Mouse (Mus musculus): ENCODE results near the gene Gm6268. TPM values are rescaled to one million over a fixed set of nuclear protein-coding genes. Genes with fewer than 3 reads are reported as not detected.

Gene Gm6268
- not detected in 2 replicates for polyA plus RNA-seq (2012; rRNA removed)

DNA sequence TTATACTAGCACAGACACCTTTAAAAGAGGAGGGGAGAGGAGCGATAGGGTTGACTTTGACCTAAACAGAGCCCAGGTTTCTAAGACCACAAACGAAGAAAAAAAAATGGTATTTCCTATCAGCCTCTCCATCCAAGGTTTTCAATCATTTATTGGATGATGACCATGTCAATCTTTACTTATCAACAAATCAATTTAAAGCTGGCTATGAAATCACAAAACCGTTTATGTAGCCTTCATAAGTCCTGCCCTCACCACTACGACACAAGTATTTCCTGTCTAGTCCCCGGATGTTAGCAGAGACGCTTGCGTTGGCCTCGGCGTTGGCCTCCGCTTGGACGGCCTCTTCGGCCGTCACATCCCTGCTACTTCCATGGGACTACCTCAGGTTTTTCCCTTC is at the start of gene Gm6268:
Gene Gm6268 (plus strand): TSS at position 301 of the 400 bp plus-strand sequence.
- no peak for DNase-seq (ENCODE audit: extremely low spot score in 1 of 2, low spot score in 1 of 2)

DNA sequence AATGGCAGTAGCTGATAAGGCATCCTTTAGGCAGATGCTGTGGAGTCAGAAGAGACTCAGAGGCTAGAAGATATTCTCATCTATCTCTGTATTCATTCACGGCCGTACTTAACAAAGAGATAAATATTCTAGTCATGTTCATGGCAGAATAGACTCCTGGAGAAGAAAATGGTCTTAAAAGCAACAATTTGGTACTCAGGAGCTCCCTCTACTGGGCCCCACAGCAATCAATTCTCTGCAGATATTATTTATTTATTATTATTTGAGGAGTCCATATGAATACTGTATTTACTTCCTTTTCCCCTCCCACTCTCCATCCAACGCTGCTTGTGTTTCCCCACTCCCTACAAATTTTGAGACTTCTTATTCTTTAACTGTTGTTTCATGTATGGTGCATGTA is 48.6 kb upstream of the Gm6268 start:
- peak in 1 of 2 experiments; percentile 47 for DNase-seq (ENCODE audit: extremely low spot score in 1 of 2, low spot score in 1 of 2)

DNA sequence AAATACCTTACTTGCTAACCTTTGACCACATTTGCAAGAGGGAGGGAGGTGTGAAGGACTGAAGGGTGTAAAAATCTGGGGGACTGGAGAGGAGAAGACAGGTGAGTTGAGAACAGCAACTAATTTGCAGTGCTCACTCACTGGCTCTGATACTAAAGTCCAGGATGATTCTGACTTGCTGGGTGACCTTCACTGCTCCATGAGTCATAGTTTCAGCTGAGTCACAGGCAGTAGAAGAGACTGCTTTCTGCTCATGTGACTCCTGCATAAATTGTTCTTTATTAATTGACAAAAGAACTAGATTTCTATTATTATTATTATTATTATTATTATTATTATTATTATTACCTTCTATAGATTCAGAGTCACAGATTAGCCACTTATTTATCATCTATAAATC is 15.7 kb upstream of the Gm6268 start:
- DNase-seq (ENCODE audit: extremely low spot score in 1 of 2, low spot score in 1 of 2), result no peak

DNA sequence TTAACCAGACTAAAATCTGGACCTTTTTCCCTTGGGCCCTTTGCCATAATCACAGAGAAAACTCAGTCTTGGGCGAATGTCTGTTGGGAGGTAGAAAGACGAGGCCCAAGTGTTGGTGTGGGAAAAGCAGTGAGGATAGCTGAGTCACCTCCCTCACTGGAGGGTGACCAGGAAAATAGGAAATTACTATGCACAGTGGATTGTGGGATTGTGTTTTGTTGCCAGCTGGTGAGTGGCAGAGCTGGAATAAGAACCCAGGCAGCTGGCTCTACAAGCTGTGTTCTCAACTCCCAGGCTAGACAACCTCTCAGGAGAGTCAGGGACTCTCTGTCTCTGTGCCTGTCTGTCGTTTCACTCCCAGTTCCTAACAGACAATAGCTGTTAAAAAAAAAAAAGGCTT is 11.1 kb upstream of the Gm6268 start:
- DNase-seq (ENCODE audit: extremely low spot score in 1 of 2, low spot score in 1 of 2), result peak; percentile 35 to 72

DNA sequence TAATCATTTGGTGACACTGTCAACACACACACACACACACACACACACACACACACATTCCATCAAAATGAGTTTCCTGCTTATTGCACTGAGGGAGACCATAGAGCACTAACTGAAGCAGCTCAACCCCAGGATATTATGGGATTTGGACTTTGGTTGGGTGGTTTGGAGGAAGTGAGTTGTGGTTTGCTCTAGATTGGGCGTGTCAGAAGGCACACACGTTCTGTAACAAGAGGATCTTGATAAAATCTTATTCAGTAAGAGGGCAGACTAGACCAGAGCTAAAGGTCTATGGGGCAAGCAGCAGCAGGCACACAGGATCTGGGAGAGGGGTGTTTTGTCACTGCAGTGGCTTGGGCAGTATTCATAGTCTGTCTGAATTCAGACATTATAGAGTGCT is 10.6 kb upstream of the Gm6268 start:
- no peak for DNase-seq (ENCODE audit: extremely low spot score in 1 of 2, low spot score in 1 of 2)

DNA sequence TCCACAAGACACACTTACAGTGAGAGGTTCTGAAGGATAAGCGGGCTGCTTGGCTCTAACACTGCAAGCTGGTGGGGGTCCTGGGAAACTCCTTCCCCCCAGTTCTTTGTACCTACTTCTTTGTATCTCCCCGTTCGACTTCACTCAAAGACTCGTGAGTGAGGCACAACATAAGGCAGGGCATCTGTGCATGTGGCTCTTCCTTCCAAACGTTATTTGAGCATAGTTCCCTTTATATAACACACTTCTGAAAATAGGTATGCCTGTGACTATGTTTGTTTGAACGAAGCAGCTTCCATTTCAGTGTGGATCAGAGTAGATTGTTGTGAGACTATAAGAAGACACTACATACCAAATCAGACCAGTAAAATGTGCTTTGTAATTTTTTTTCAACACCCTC is 8.4 kb upstream of the Gm6268 start:
- DNase-seq (ENCODE audit: extremely low spot score in 1 of 2, low spot score in 1 of 2), result peak in 1 of 2 experiments; percentile 24

DNA sequence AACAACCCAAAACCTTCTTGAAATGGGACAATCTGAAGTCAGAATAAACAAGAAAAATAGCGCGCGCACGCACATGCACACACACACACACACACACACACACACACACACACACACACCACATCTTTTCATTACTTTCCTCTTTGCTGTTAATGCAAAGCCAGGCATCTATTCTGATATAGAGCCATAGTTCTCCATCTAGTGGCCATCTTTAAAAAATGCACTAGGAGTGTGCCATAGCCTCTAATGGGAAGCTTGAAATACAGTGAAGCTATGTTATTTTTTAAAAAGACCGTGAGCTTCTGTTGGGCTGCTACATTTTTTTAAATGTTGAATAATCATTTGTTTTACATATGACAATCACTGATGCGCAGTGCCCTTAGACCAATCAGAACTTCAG is 7.8 kb upstream of the Gm6268 start:
- DNase-seq (ENCODE audit: extremely low spot score in 1 of 2, low spot score in 1 of 2), result peak in 1 of 2 experiments; percentile 40

DNA sequence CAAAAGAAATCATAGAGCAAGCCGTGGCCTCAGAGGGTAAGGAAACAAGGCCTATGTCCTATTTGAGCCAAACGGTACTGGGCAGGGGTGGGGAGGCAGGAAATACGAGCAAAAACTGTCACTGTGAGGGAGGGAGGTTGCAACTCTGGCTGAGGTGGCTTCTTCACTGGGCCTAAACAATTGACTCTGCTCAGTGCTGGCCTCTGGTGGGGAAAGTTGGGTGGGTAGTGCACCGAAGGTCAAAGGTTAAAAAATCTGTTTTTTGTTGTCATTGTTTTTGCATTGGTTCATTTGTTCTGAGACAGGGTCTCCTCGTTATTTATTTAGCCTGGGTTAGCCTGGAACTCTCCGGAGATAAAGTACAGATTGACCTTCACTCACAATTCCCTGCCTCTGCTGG is 1.2 kb downstream of the Gm6268 start:
- DNase-seq (ENCODE audit: extremely low spot score in 1 of 2, low spot score in 1 of 2), result no peak

DNA sequence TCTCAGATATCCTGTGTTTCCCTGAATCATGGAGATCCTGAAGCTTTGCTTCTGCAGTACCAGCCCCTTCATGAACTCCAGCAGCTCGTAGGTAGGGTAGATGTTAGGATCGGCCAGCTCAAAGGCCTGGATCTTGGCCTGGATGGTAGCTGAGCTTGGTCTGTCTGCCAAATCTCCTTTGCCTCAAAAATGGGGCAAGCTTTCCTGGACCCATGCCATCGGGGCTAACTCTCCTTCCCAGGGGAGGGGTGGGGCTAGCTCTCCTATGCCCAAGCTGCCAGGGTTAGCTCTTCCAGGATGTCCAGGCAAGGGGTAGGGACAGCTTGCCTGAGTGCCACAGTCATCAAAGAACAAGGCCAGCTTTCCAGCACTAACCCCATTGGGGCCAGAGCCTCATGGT is 18.1 kb downstream of the Gm6268 start:
- peak in 1 of 2 experiments; percentile 9 for DNase-seq (ENCODE audit: extremely low spot score in 1 of 2, low spot score in 1 of 2)

DNA sequence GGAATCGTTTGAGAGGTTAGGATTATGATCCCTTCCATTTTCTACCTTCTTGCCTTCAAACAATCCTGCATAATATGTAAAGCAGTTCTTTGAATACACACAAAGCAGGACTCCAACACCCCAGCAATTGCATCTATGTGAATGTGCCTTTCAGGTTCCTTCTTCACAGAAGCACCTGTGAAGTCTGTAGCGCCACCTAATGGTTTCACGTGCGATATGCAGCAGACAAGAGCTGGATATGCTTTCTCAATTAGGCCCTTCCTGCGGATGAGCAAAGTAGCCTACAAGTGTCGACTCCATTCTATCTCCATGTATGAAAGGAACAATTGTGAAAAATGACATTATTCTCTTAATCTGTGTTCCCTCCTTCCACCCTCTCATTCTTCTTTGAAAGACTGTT is 33.9 kb downstream of the Gm6268 start:
- DNase-seq (ENCODE audit: extremely low spot score in 1 of 2, low spot score in 1 of 2), result peak in 1 of 2 experiments; percentile 4

DNA sequence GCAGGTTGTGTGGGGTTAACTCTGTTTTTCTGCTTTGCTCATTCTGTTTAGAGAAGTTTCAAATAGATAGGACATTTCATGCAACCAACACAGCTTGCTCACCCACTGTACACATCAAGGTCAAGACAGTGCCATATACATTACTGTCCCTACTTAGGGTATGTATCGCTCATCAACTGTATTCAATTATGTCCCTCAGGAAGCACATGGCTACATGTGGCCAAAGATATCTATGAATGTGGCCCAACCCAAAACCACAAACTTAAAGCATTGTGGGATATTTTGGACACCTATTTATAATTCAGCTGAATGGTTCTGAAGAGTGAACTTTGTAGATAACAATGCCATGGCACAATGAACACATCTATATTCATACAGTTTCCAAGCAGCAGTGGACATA is 36.9 kb downstream of the Gm6268 start:
- DNase-seq (ENCODE audit: extremely low spot score in 1 of 2, low spot score in 1 of 2), result no peak

Other genes with a start within 250 kb of the Gm6268 start
- 54.9 and 79.3 TPM in 2 replicates for gene Zcchc12, start 205.4 kb upstream of the Gm6268 start, polyA plus RNA-seq (2012; rRNA removed)
- 4.6 TPM in 2 replicates for gene Lonrf3, start 72.9 kb upstream of the Gm6268 start, polyA plus RNA-seq (2012; rRNA removed)
- 0.25 and 0.34 TPM in 2 replicates for gene Gm14569, start 90.5 kb downstream of the Gm6268 start, polyA plus RNA-seq (2012; rRNA removed)
- gene Pgrmc1, start 196.9 kb downstream of the Gm6268 start, polyA plus RNA-seq (2012; rRNA removed), result 250 and 295 TPM in 2 replicates
- gene Akap17b, start 244.1 kb downstream of the Gm6268 start, polyA plus RNA-seq (2012; rRNA removed), result 10.6 and 12.6 TPM in 2 replicates